Mouse (Mus musculus) testis, adult 2 months (tissue): Measurements from ENCODE around the gene Enpp6.

ENCODE experiments used
- CTCF ChIP-seq: fragments of 200-500 bp; IDR thresholded peaks from 2 replicates; pipeline ENCODE4 v1.5.1; 2012; ENCODE audit warnings: low read depth, mild to moderate bottlenecking, inconsistent platforms, low read length, moderate library complexity; ENCODE audit not compliant: control insufficient read depth, insufficient read depth, insufficient replicate concordance
- POLR2A ChIP-seq: fragments of 200-500 bp; IDR thresholded peaks from 2 replicates; pipeline ENCODE4 v1.6.1; 2012; ENCODE audit warnings: low read depth, mild to moderate bottlenecking, inconsistent platforms, low read length, moderate library complexity; ENCODE audit not compliant: control insufficient read depth

- no peak for TF ChIP-seq POLR2A
- no peak for TF ChIP-seq CTCF
These were observed 44.0 kb upstream of the Enpp6 start for GRCm38 (mm10) chr8:46942651-46943024.
